Mouse (Mus musculus): ENCODE data around the gene Vangl1. TPM values are rescaled to one million over a fixed set of nuclear protein-coding genes. Genes with fewer than 3 reads are reported as not detected.
"Not testable (repeated sequence)": the region's sequence is repeated elsewhere in the genome, so short reads cannot be mapped to it uniquely, and the experiment has no call there.

Vangl1 gene
- polyA plus RNA-seq, 1 experiment from 2014 or later, result 4.0 TPM

DNA sequence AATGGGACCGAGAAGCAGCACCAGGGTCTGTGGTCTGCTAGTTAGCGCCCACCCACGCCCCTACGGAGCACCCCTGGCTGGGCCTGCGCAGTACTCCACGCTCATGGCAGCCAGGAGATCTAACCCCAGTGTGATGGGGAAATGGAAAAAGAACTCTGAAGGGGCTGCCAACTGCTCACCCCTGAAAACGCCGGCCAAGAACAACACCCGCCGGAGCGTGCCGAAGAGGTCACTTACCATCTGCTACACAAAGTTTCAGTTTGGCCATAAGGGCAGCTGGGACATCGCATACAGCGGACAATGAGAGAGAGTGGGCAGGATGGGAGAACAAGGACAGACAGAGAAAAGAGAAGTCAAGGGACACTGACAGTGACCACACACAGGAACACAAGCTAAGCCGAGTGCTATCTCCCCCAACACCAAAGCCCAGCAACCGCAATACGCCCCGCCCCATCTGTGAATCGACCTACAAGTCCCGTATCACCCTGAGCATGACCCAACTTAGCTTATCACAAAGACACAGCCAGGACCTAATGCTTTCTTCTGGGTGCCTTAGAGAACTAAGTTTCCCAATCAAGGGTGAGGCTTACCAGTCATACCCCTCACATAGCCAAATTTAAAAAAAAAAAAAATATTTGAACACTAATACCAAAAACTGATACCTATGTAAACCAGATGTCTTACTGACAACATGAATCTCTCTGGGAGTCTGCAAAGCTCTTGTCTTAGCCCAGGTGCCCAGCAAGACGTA, 38.8 kb downstream of the Vangl1 start:
- Histone ChIP-seq H3K4me1 (peaks cover 26% of the 10 kb centered on the region), H3K27me3 (no peaks in the 10 kb centered on the region), H3K4me2 (replicated peaks) (no peak overlapping the region), H3K27ac (replicated peaks) (no peak overlapping the region), H3K9me3 (no peaks in the 10 kb centered on the region), H3K36me3 (no peaks in the 10 kb centered on the region), H3K9ac (replicated peaks) (no peak overlapping the region), H3K4me3 (no peak overlapping the region)
- 90% methylated on average over 21 of the region's 21 CpGs for WGBS
- no peak for ATAC-seq (replicated peaks)

DNA sequence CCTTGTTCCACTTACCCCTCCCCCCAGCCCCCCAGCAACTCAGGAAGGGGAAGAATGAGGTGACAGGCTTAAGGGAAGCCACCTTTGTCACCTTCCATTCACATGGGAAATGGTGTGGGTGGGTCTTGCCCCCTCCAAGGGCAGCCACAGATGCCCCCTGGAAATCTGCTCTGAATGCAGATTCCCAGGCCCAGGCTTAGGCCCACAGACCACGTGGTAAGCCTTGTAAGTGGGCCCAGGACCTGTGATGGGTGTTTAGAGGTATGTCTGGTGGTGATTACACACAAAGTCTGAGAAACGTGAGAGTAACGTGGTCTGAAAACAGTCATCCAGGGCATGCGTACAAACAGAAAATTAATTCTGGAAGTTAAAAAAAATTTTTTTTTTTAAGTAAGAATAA, 39.6 kb downstream of the Vangl1 start:
- H3K27ac ChIP-seq (replicated peaks), result no peak overlapping the region
- no peaks in the 10 kb centered on the region for H3K27me3 ChIP-seq
- no peaks in the 10 kb centered on the region for H3K36me3 ChIP-seq
- WGBS, result 66% methylated on average over 4 of the region's 4 CpGs
- H3K9me3 ChIP-seq, result no peaks in the 10 kb centered on the region
- ATAC-seq (replicated peaks), result no peak
- no peak overlapping the region for H3K9ac ChIP-seq (replicated peaks)
- H3K4me1 ChIP-seq, result peaks cover 22% of the 10 kb centered on the region
- no peak overlapping the region for H3K4me3 ChIP-seq
- H3K4me2 ChIP-seq (replicated peaks), result no peak overlapping the region

DNA sequence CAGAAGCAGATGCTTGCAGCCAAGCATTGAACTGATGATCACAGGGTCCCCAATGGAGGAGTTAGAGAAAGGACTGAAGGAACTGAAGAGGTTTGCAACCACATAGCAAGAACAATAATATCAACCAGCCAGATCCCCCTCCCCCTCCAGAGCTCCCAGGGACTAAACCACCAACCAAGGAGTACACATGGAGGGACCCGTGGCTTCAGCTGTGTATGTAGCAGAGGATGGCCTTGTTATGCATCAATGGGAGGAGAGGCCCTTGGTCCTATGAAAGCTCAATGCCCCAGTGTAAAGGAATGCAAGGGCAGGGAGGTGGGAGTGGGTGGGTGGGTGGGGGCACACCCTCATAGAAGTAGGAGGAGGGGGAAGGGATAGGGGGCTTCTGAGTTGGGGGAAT, 40.6 kb downstream of the Vangl1 start:
- H3K4me1 ChIP-seq, result peaks cover 16% of the 10 kb centered on the region
- not testable (repeated sequence) for H3K9ac ChIP-seq (replicated peaks); H3K36me3 ChIP-seq; H3K4me3 ChIP-seq; H3K4me2 ChIP-seq (replicated peaks); H3K27me3 ChIP-seq; H3K27ac ChIP-seq (replicated peaks); ATAC-seq (replicated peaks); H3K9me3 ChIP-seq
- WGBS, result 65% methylated on average over 1 of the region's 1 CpGs

DNA sequence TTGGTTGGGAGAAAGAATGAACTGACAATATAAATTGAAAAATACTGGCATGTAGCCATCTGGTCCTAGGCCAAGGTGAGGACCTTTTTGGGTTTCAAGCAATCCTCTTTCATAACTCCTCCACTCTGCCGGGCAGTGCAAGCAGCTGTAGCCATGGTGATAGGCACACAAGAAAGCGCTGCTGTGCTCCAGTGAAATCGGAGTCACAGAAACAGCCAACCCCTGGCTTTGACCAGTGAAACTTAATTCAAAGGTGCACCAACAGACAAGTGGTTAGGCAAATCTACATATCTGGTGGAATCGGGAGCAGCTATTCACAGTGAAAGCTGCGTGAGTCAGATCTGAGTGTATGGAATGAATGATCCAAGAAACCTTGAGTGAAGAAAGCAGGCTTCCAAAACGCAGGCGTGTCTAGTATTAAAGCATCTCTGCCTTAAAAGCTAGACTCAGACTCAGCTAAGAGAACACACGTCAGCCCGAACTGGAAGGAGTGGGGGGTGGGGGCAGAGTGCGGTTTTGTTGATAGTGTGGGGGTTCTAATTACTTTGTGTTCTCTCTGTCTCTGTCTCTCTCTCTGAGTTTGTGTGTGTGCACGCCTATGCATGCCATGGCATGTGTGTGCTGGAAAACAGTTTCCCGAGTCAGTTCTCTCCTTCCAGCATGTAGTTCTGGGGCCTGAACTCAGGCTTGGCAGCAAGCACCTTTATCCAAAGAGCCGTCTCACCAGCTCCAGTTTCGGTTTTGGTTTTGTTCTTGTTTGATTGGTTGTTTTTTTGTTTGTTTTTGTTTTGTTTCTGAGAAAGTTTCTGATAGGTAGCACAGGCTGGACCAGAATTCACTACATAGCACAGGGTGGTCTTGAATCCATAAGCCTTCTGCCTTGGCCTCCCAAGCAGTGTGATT, 44.8 kb downstream of the Vangl1 start:
- peak; percentile 61; the same call in 1 of the 2 replicates for ATAC-seq (replicated peaks)
- Histone ChIP-seq H3K36me3 (no peaks in the 10 kb centered on the region), H3K9ac (replicated peaks) (no peak overlapping the region), H3K27me3 (no peaks in the 10 kb centered on the region), H3K4me3 (no peak overlapping the region), H3K27ac (replicated peaks) (no peak overlapping the region), H3K9me3 (no peaks in the 10 kb centered on the region), H3K4me1 (0 out of 2 replicates have a peak, but pooled peaks cover 4% of the 10 kb centered on the region), H3K4me2 (replicated peaks) (no peak overlapping the region)
- 51% methylated on average over 14 of the region's 14 CpGs for WGBS

DNA sequence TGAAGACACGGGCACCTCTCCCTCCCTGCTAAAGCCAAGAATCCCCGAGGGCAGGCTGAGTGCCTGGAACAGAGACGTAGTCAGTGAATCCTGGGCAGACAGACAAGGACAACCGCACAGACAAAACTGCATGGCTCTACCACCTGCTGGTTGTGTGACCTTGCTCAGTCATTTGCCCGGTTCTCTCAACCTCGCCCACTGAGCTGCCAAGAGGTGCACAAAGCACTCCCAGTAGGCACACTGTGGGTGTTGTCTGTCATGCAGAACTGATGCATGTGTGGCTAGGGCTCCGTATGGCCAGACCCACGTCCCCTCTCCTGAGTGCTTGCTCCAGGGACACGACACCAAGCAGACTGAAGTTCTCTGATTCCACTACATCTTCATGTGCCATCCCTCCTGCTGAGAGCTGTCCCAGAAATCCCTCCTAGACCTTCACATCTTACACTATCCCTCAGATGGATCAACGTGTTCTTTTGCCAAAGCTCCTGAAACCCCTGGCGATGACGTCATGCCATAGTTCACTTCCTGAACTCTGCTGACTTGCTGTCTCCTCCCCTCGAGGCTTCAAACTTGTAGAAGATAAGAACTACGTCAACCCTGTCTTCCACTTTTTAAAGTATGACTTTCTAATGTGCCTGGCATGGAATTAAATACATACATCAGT, 45.6 kb downstream of the Vangl1 start:
- no peak overlapping the region for H3K4me2 ChIP-seq (replicated peaks)

DNA sequence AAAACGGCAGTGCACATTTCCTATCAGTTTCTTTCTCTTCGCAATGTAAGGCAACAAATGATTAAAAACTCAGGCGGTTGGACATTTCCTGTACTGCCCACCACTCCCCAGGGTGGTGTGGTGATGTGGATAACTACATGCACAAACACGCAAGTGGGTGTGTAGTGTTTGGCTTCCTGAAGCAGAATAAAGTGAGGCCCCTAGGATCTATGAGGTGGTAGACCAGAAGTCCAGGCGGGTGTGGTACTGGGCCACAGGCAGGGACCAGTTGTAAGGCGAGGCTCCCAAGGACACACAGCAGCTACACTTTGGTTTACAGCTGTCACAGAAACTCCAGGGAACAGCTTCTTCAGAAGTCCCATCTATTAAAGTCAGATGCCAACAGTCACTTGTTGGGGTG, 46.8 kb downstream of the Vangl1 start:
- Histone ChIP-seq H3K36me3 (no peaks in the 10 kb centered on the region), H3K4me3 (no peak overlapping the region), H3K27ac (replicated peaks) (no peak overlapping the region), H3K9me3 (no peaks in the 10 kb centered on the region), H3K27me3 (no peaks in the 10 kb centered on the region), H3K4me1 (0 out of 2 replicates have a peak, but pooled peaks cover 4% of the 10 kb centered on the region), H3K4me2 (replicated peaks) (no peak overlapping the region), H3K9ac (replicated peaks) (no peak overlapping the region)
- 97% methylated on average over 6 of the region's 6 CpGs for WGBS
- no peak for ATAC-seq (replicated peaks)

More for the DNA sequence above, 45.6 kb downstream of the Vangl1 start:
- H3K27me3 ChIP-seq, result no peaks in the 10 kb centered on the region
- WGBS, result 74% methylated on average over 14 of the region's 14 CpGs
- no peaks in the 10 kb centered on the region for H3K36me3 ChIP-seq
- H3K27ac ChIP-seq (replicated peaks), result no peak overlapping the region
- H3K4me3 ChIP-seq, result no peak overlapping the region
- H3K9me3 ChIP-seq, result no peaks in the 10 kb centered on the region
- ATAC-seq (replicated peaks), result 0 out of 2 replicates have a peak, but pooled peaks have one; percentile 32
- no peak overlapping the region for H3K9ac ChIP-seq (replicated peaks)
- 0 out of 2 replicates have a peak, but pooled peaks cover 4% of the 10 kb centered on the region for H3K4me1 ChIP-seq

DNA sequence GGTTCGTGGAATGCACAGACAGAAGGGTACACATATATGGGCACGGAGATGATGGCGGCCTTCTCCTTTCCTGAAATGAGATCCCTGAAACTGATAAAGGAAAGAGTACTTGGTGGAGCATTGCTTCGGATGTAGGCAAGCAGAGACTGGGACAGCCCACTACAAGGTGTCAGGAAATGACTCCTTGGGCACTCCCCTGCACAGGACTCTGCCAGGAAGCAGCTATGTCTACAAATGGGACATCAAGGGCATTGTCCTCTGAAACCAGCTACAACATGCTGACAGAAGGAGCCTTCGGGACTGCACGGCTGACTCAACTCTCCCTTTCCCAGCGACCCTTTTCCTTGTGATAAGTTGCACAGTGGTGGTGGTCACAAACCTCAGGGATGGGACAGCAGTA, 47.8 kb downstream of the Vangl1 start:
- ATAC-seq (replicated peaks), result no peak
- Histone ChIP-seq H3K27ac (replicated peaks) (no peak overlapping the region), H3K9ac (replicated peaks) (no peak overlapping the region), H3K4me1 (0 out of 2 replicates have a peak, but pooled peaks cover 4% of the 10 kb centered on the region), H3K36me3 (no peaks in the 10 kb centered on the region), H3K9me3 (no peaks in the 10 kb centered on the region), H3K27me3 (no peaks in the 10 kb centered on the region), H3K4me2 (replicated peaks) (no peak overlapping the region), H3K4me3 (no peak overlapping the region)
- 92% methylated on average over 7 of the region's 7 CpGs for WGBS

DNA sequence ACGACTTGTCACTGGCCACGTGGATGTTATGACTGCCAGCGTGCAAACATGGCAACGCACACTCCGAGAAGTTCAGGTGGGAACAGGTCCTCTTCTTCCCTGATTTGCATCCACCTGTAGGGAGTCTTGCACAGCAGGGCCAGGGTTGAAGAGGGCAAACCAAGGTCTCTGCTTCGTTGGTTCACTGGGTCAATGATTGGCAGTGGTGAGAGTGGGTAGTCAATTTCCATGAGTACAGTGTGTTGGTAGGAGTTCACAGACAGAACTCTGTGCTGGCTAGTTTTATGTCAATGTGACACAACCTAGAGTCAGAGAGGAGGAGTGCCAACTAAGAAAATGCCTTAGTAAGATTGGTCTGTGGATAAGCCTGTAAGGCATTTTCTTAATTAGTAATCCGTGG, 50.4 kb downstream of the Vangl1 start:
- WGBS, result 82% methylated on average over 7 of the region's 7 CpGs
- no peak overlapping the region for H3K9ac ChIP-seq (replicated peaks)
- no peaks in the 10 kb centered on the region for H3K4me1 ChIP-seq
- no peaks in the 10 kb centered on the region for H3K9me3 ChIP-seq
- no peak overlapping the region for H3K4me2 ChIP-seq (replicated peaks)
- no peaks in the 10 kb centered on the region for H3K36me3 ChIP-seq
- H3K27me3 ChIP-seq, result no peaks in the 10 kb centered on the region
- H3K4me3 ChIP-seq, result no peak overlapping the region
- no peak for ATAC-seq (replicated peaks)
- no peak overlapping the region for H3K27ac ChIP-seq (replicated peaks)

DNA sequence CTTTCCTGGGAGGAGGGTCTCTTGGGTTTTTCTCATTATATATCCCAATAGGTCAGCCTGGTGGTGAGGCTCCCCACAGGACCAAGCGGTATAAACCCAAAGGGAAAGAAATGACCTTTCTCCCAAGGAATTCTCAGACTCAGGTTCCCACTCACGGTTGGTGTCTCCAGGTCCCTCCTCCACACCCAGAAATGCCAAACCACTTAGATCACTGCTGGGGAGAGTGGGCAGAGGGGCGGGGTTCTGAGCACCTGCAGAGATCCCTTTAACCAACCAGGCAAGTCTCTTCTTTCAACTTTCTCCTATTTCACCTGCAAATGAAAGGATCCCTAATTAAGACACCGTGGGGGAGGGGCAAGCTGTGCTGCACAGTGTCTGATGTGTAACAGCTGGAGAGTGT, 51.6 kb downstream of the Vangl1 start:
- WGBS, result 23% methylated on average over 4 of the region's 4 CpGs

DNA sequence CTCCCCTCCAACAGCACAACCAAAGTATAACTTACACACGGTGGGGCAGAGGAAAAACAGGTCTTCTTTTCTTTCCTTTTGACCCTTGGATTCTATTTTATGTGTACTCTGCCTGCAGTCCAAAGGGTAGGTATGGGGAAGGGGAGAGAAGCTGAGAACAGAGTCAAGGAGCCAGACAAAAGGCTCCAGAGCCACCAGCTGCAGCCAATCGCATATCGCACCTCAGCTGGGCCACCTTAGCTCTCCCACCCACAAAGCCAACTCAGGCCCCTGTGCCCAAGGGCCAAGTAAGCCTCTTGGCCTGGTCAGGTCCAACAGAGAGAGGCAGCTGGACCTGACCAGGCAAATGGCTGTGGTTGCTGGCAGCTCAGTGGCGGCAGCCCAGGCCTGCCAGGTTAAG, 52.0 kb downstream of the Vangl1 start:
- ATAC-seq (replicated peaks), result no peak
- no peaks in the 10 kb centered on the region for H3K36me3 ChIP-seq
- no peak overlapping the region for H3K27ac ChIP-seq (replicated peaks)
- H3K27me3 ChIP-seq, result no peaks in the 10 kb centered on the region
- H3K4me3 ChIP-seq, result no peak overlapping the region
- H3K4me2 ChIP-seq (replicated peaks), result no peak overlapping the region
- WGBS, result 22% methylated on average over 4 of the region's 4 CpGs
- no peaks in the 10 kb centered on the region for H3K4me1 ChIP-seq
- H3K9me3 ChIP-seq, result no peaks in the 10 kb centered on the region
- H3K9ac ChIP-seq (replicated peaks), result no peak overlapping the region

More for the DNA sequence above, 51.6 kb downstream of the Vangl1 start:
- no peak overlapping the region for H3K4me2 ChIP-seq (replicated peaks)
- H3K9ac ChIP-seq (replicated peaks), result no peak overlapping the region
- no peak overlapping the region for H3K4me3 ChIP-seq
- no peaks in the 10 kb centered on the region for H3K27me3 ChIP-seq
- H3K27ac ChIP-seq (replicated peaks), result no peak overlapping the region
- no peaks in the 10 kb centered on the region for H3K9me3 ChIP-seq
- H3K4me1 ChIP-seq, result no peaks in the 10 kb centered on the region
- no peaks in the 10 kb centered on the region for H3K36me3 ChIP-seq
- no peak for ATAC-seq (replicated peaks)

DNA sequence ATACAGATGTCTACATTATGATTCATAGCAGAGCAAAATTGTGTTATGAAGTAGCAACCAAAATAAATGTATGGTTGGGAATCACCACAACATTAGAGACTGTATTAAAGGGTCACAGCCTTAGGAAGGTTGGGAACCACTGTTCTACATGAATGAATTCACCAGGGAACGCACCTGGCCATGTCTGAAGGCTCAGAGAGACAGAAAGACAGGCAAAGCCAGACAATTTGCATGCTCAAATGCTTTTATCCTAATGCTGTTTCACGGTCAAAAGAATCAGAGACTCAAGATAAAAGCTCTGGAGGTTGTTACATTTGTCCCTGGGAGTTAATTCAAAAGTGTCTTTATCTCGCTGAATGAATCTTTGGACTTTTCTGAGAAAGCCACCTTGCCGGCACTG, 52.6 kb downstream of the Vangl1 start:
- ATAC-seq (replicated peaks), result no peak
- WGBS, result 21% methylated on average over 4 of the region's 4 CpGs

DNA sequence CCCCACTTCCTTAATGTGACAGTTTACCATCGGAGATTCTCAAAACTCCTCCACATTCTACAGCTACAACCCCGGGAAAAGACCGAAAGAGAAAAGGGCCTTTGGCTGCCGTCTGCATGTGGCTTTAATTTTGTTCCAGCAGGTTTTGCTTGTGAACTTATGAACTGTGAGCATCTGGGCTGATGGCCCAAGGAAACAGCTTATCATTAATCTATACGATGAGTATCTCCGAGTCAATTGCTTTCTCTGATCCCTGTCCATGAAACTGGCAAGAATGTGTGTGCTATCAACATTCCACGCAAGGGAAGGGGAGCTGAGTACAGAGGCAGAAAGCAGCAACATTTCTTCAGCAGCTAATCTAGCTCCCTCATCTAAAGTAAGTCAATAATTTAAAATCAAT, 54.6 kb downstream of the Vangl1 start:
- Histone ChIP-seq H3K9me3 (no peaks in the 10 kb centered on the region), H3K27ac (replicated peaks) (no peak overlapping the region), H3K36me3 (no peaks in the 10 kb centered on the region), H3K9ac (replicated peaks) (no peak overlapping the region), H3K4me3 (no peak overlapping the region), H3K4me1 (peaks cover 5% of the 10 kb centered on the region), H3K27me3 (no peaks in the 10 kb centered on the region), H3K4me2 (replicated peaks) (no peak overlapping the region)
- no peak for ATAC-seq (replicated peaks)
- WGBS, result 84% methylated on average over 7 of the region's 7 CpGs

More for the DNA sequence above, 52.6 kb downstream of the Vangl1 start:
- Histone ChIP-seq H3K9ac (replicated peaks) (no peak overlapping the region), H3K9me3 (no peaks in the 10 kb centered on the region), H3K4me2 (replicated peaks) (no peak overlapping the region), H3K36me3 (no peaks in the 10 kb centered on the region), H3K27ac (replicated peaks) (no peak overlapping the region), H3K4me3 (no peak overlapping the region), H3K4me1 (peaks cover 4% of the 10 kb centered on the region; the same call in 1 of the 2 replicates), H3K27me3 (no peaks in the 10 kb centered on the region)
